Mouse (Mus musculus) hindbrain, postnatal 0 days (tissue): ENCODE measurements around the gene Peli2. TPM values are rescaled to one million over a fixed set of nuclear protein-coding genes. Genes with fewer than 3 reads are reported as not detected.

Experiments used
- ATAC-seq: fragments of 200-750 bp; cut with Nextera tagmentation; 2 replicates; pipeline ENCODE4 v1.8.0; 2017; ENCODE audit warnings: mild to moderate bottlenecking, moderate TSS enrichment, moderate library complexity
- DNase-seq: peaks from one replicate; pipeline ENCODE4 v3.0.0-alpha.2; 2015; ENCODE audit warnings: low spot score
- H3K27ac ChIP-seq: fragments of 300-500 bp; sonication (generic); 2 replicates; pipeline ENCODE4 v1.5.1; 2014; ENCODE audit warnings: mild to moderate bottlenecking
- H3K27me3 ChIP-seq: fragments of 300-500 bp; sonication (generic); 2 replicates; pipeline ENCODE4 v1.6.1; 2014; ENCODE audit warnings: low read length, mixed read lengths; ENCODE audit not compliant: insufficient read depth
- H3K36me3 ChIP-seq: fragments of 300-500 bp; sonication (generic); 2 replicates; pipeline ENCODE4 v1.6.1; 2014; ENCODE audit warnings: low read length, mixed read lengths; ENCODE audit not compliant: insufficient read depth
- H3K4me1 ChIP-seq: fragments of 300-500 bp; sonication (generic); 2 replicates; pipeline ENCODE4 v1.6.1; 2014; ENCODE audit warnings: antibody characterized with exemption, low read length, mixed read lengths; ENCODE audit not compliant: insufficient read depth
- H3K4me2 ChIP-seq: fragments of 300-500 bp; sonication (generic); 2 replicates; pipeline ENCODE4 v1.6.1; 2014; ENCODE audit warnings: low read depth, mild to moderate bottlenecking, low read length, moderate library complexity, mixed read lengths
- H3K4me3 ChIP-seq: fragments of 300-500 bp; sonication (generic); 2 replicates; pipeline ENCODE4 v1.5.1; 2014; ENCODE audit warnings: low read length
- H3K9ac ChIP-seq: fragments of 300-500 bp; sonication (generic); replicated peaks from 2 replicates; pipeline ENCODE4 v1.6.1; 2014; ENCODE audit warnings: mild to moderate bottlenecking, low read length, moderate library complexity, mixed read lengths
- H3K9me3 ChIP-seq: fragments of 300-500 bp; sonication (generic); 2 replicates; pipeline ENCODE4 v1.6.1; 2016; ENCODE audit warnings: low read length, mixed read lengths
- CTCF ChIP-seq: IDR thresholded peaks from 2 replicates; pipeline ENCODE4 v1.5.1; 2016; ENCODE audit warnings: antibody characterized with exemption, control low read depth, low read depth
- WGBS: fragments of 180-500 bp; shearing (Covaris S2); extraction: QIAGEN DNeasy Blood & Tissue Kit; methylation state at CpG from one replicate; pipeline ENCODE4 v1.1.7; 2014; 5-methylcytosine and 5-hydroxymethylcytosine counted together
- polyA plus RNA-seq: library from polyadenylated mRNA; unstranded; fragments of >200 nt; fragmentation: Nextera tagmentation; extraction: Ambion mirVana; gene quantifications from 2 replicates; pipeline ENCODE4 v1.2.1, GENCODE M21; 2015
- total RNA-seq: library from RNA; depleted of rRNA; stranded (reverse); fragments of >200 nt; gene quantifications from 2 replicates; pipeline ENCODE4 v1.2.3, GENCODE M21; 2014

Peli2 gene
- total and polyA plus RNA-seq, 2 experiments from 2014 or later: 16.5 to 38.8 TPM

- no peak overlapping the region for H3K4me2 ChIP-seq
- H3K9me3 ChIP-seq: no peaks in the 10 kb centered on the region
- peaks cover 26% of the 10 kb centered on the region for H3K4me1 ChIP-seq
- no peaks in the 10 kb centered on the region for H3K36me3 ChIP-seq
- H3K27ac ChIP-seq: peak overlapping the region; percentile 45; the same call in 1 of the 2 replicates
- H3K27me3 ChIP-seq: no peaks in the 10 kb centered on the region
- H3K4me3 ChIP-seq: no peak overlapping the region
- 45% methylated on average over 8 of the region's 8 CpGs for WGBS
- H3K9ac ChIP-seq: no peak overlapping the region
- DNase-seq (peak; percentile 63), ATAC-seq (no peak)
- peak; percentile 77 for TF ChIP-seq CTCF
Measured at GRCm38 (mm10) chr14:48138138-48138537, 17.5 kb downstream of the Peli2 start.

GRCm38 (mm10) chr14:48139409-48139808 is 18.8 kb downstream of the Peli2 start:
- no peaks in the 10 kb centered on the region for H3K9me3 ChIP-seq
- no peak overlapping the region for H3K4me2 ChIP-seq
- H3K27me3 ChIP-seq: no peaks in the 10 kb centered on the region
- H3K4me3 ChIP-seq: no peak overlapping the region
- no peak overlapping the region for H3K9ac ChIP-seq
- DNase-seq (peak; percentile 67), ATAC-seq (peak; percentile 83)
- H3K4me1 ChIP-seq: peaks cover 20% of the 10 kb centered on the region
- 77% methylated on average over 3 of the region's 3 CpGs for WGBS
- H3K36me3 ChIP-seq: no peaks in the 10 kb centered on the region
- 0 out of 2 replicates have a peak overlapping the region, but pooled peaks have one; percentile 45 for H3K27ac ChIP-seq
- TF ChIP-seq CTCF: no peak

- 64% methylated on average over 8 of the region's 8 CpGs for WGBS
- Histone ChIP-seq H3K9me3 (no peaks in the 10 kb centered on the region), H3K4me3 (no peak overlapping the region), H3K36me3 (no peaks in the 10 kb centered on the region), H3K27ac (no peak overlapping the region), H3K4me1 (peaks cover 11% of the 10 kb centered on the region), H3K27me3 (no peaks in the 10 kb centered on the region), H3K9ac (no peak overlapping the region), H3K4me2 (no peak overlapping the region)
- ATAC-seq (no peak), DNase-seq (no peak)
- no peak for TF ChIP-seq CTCF
Measured at GRCm38 (mm10) chr14:48141694-48142093, 21.1 kb downstream of the Peli2 start.

GRCm38 (mm10) chr14:48142696-48143095 is 22.1 kb downstream of the Peli2 start:
- peaks cover under 1% of the 10 kb centered on the region; the same call in 1 of the 2 replicates for H3K4me1 ChIP-seq
- H3K27ac ChIP-seq: no peak overlapping the region
- DNase-seq (no peak), ATAC-seq (no peak)
- H3K4me3 ChIP-seq: no peak overlapping the region
- 65% methylated on average over 10 of the region's 10 CpGs for WGBS
- no peak overlapping the region for H3K9ac ChIP-seq
- H3K36me3 ChIP-seq: no peaks in the 10 kb centered on the region
- no peak for TF ChIP-seq CTCF
- no peaks in the 10 kb centered on the region for H3K27me3 ChIP-seq
- no peaks in the 10 kb centered on the region for H3K9me3 ChIP-seq
- H3K4me2 ChIP-seq: no peak overlapping the region

GRCm38 (mm10) chr14:48143141-48143540 is 22.5 kb downstream of the Peli2 start:
- Histone ChIP-seq H3K4me1 (no peaks in the 10 kb centered on the region; the same call in 1 of the 2 replicates), H3K4me2 (no peak overlapping the region), H3K27me3 (no peaks in the 10 kb centered on the region), H3K27ac (no peak overlapping the region), H3K9ac (no peak overlapping the region), H3K9me3 (no peaks in the 10 kb centered on the region), H3K4me3 (no peak overlapping the region), H3K36me3 (no peaks in the 10 kb centered on the region)
- DNase-seq (no peak), ATAC-seq (0 out of 2 replicates have a peak, but pooled peaks have one; percentile 42)
- TF ChIP-seq CTCF: no peak
- WGBS: 34% methylated on average over 4 of the region's 4 CpGs

- Histone ChIP-seq H3K9me3 (no peaks in the 10 kb centered on the region), H3K9ac (no peak overlapping the region), H3K4me3 (no peak overlapping the region), H3K27ac (no peak overlapping the region), H3K4me2 (no peak overlapping the region), H3K27me3 (no peaks in the 10 kb centered on the region), H3K4me1 (no peaks in the 10 kb centered on the region; the same call in 1 of the 2 replicates), H3K36me3 (no peaks in the 10 kb centered on the region)
- DNase-seq: no peak
- WGBS: 86% methylated on average over 17 of the region's 17 CpGs
- no peak for ATAC-seq
- TF ChIP-seq CTCF: no peak
Measured at GRCm38 (mm10) chr14:48144330-48144729, 23.7 kb downstream of the Peli2 start.

- WGBS: 82% methylated on average over 6 of the region's 6 CpGs
- no peak for ATAC-seq
- peak; percentile 34; the same call in 1 of the 2 replicates for TF ChIP-seq CTCF
Measured at GRCm38 (mm10) chr14:48147688-48148087, 27.1 kb downstream of the Peli2 start.

More at GRCm38 (mm10) chr14:48147688-48148087, 27.1 kb downstream of the Peli2 start:
- H3K36me3 ChIP-seq: no peaks in the 10 kb centered on the region
- H3K4me3 ChIP-seq: no peak overlapping the region
- no peaks in the 10 kb centered on the region for H3K27me3 ChIP-seq
- no peak overlapping the region for H3K9ac ChIP-seq
- H3K4me1 ChIP-seq: no peaks in the 10 kb centered on the region; the same call in 1 of the 2 replicates
- no peak overlapping the region for H3K4me2 ChIP-seq
- H3K27ac ChIP-seq: no peak overlapping the region
- no peak for DNase-seq
- no peaks in the 10 kb centered on the region for H3K9me3 ChIP-seq
